In the genomic region with DNA sequence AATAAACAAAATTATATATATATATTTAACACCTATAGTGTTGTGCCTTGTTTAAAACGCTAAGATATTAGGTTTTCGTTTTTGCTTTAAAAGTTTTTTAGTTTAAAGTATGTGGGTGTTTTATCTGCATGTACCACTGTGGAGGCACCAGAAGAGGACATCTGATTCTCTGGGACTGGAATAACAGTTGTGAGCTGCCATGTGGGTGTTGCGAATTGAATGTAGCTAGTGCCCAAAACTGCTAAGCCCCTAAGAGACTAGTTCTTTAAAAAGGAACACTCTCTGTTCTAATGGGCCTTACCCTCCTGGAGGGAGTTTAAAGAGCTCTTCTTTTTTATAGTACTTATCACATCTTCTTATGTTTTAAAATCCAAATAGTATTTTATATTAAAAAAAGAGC, we compare ENCODE assay signal across 19 mouse cellular contexts. TPM values are rescaled to one million over a fixed set of nuclear protein-coding genes. Genes with fewer than 3 reads are reported as not detected.
A peak's percentile ranks its signal among the peaks of the same experiment; 100 is the strongest.
DNase-seq lines count a peak whose midpoint lies in the region; ATAC-seq lines count a peak whose summit lies in the region.
"Had no signal": no experiment of that assay in that cellular context is flagged by ENCODE, and none has a peak within 500 bp of the region (broad histone marks: within the 10 kb centered on the region; RNA-seq: fewer than 3 reads in every experiment).

No protein-coding gene starts in this region.

- no peak for ATAC-seq in CD4-positive, CD25-positive, alpha-beta regulatory T cell, adult 4 months
- ATAC-seq: activated CD4-positive, CD25-positive, alpha-beta regulatory T cell, adult 4 months; forebrain, embryonic 14.5 days; hindbrain, embryonic 16.5 days; Patski had no signal

- intact Hi-C loops in heart, postnatal 25 days (cut with DNase I) = no loop called here

- DNase-seq in frontal cortex, adult 2 months (ENCODE audit: extremely low spot score in 1 of 2, low spot score in 1 of 2) = peak; percentile 40 to 49
- DNase-seq in frontal cortex, postnatal 10 days (ENCODE audit: low spot score in 2 of 2) = no peak
- peak; percentile 42 for DNase-seq in right cerebral cortex, adult 18-20 months
- no peak for DNase-seq in right cerebral cortex, postnatal 4 days
- peak; percentile 22 for DNase-seq in layer of hippocampus, adult 9-10 months (ENCODE audit: low spot score)
- DNase-seq in heart, postnatal 25 days (ENCODE audit: low spot score) = no peak
- DNase-seq: adrenal gland, postnatal 14 days; cerebellum, adult 11 months; cerebellum, adult 8-10 months; cerebellum, postnatal 14 days; embryo, embryonic 11 days; gastrocnemius, adult 2 months; gastrocnemius, postnatal 25 days; heart, postnatal 4 days had no signal

RNA-seq across cellular contexts. Expression of a gene that starts 11.8 kb away (rescaled TPM):
- polyA plus RNA-seq in frontal cortex, adult 2 months (2012; rRNA removed) = 5.6 and 6.6 TPM in 2 replicates
- total RNA-seq in heart, postnatal 25 days (2021) = 1 to 10 TPM in 1 of 2 experiments, under 1 TPM in 1; 0.75 to 1.8 TPM
- polyA plus RNA-seq in CD4-positive, CD25-positive, alpha-beta regulatory T cell, adult 4 months (2017; shearing (Covaris generic)) = 10 to 100 TPM; 12.2 to 20.7 TPM

RNA-seq across cellular contexts. Expression of a gene that starts 11.9 kb away (rescaled TPM):
- 5.6 and 5.9 TPM in 2 replicates for polyA plus RNA-seq in frontal cortex, adult 2 months (2012; rRNA removed)
- total RNA-seq in heart, postnatal 25 days (2021) = 10 to 100 TPM; 13.1 to 16.9 TPM
- 1 to 10 TPM; 4.0 to 6.0 TPM for polyA plus RNA-seq in CD4-positive, CD25-positive, alpha-beta regulatory T cell, adult 4 months (2017; shearing (Covaris generic))

RNA-seq across cellular contexts. Expression of a gene that starts 33.2 kb away (rescaled TPM):
- polyA plus RNA-seq in frontal cortex, adult 2 months (2012; rRNA removed) = 28.1 and 29.9 TPM in 2 replicates
- total RNA-seq in heart, postnatal 25 days (2021) = 10 to 100 TPM; 31.3 to 36.7 TPM
- polyA plus RNA-seq in CD4-positive, CD25-positive, alpha-beta regulatory T cell, adult 4 months (2017; shearing (Covaris generic)) = 10 to 100 TPM; 49.1 to 53.7 TPM

Comparison
In these comparisons a context has a peak if more than half of its experiments do, and no peak if none do; other contexts are left out.
1. DNase-seq: peak in frontal cortex, adult 2 months (2 of 2), right cerebral cortex, adult 18-20 months (single experiment) and layer of hippocampus, adult 9-10 months (single experiment); none in frontal cortex, postnatal 10 days (0 of 2), right cerebral cortex, postnatal 4 days (single experiment) and heart, postnatal 25 days (single experiment).